Mouse (Mus musculus): Measurements from ENCODE around the gene Veph1.

The Veph1 gene

DNA sequence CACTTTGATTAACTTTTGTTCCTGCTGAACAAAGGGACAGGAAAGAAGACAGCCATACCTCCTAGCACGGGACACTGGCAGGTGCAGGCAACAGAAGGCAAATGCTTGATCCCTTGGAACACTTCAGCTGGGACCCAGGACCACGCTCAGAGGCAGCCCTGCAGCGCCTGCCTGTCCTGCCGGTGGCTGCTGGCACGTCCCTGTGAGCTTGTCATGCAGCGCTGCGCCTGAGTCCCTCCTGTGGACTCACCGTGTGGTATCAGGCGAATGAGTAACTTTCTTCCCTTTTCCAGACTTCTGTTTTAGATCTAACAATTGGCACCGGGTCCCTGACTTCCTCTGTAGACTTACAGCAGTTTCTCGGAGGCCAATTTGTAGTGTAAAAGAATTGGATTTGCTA is at the start of gene Veph1:
TSS of gene Veph1 (minus strand) at position 293 of the 400 bp plus-strand sequence.
- in situ Hi-C loops (cut with MseI, MboI): no loop called here

DNA sequence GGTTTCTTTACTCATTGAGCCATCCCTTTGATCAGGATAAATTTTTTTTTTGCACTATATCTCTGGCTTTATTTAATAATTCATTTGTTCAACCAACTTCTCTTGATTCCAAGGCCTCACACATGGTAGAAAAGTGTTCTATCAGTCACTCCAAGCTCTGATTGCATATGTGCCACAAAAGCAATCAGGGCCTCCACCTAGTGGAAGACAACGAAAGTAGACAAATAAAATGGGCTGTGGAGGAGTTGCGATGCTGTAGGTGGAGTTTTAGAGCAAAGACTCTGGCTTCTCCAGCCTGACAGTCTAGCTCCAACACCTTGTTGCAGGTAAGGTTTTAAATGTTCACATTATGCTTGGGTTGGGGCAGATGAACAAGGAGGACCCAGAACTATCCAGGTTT is 44.1 kb upstream of the Veph1 start:
- in situ Hi-C loops (cut with MseI, MboI): no loop called here

DNA sequence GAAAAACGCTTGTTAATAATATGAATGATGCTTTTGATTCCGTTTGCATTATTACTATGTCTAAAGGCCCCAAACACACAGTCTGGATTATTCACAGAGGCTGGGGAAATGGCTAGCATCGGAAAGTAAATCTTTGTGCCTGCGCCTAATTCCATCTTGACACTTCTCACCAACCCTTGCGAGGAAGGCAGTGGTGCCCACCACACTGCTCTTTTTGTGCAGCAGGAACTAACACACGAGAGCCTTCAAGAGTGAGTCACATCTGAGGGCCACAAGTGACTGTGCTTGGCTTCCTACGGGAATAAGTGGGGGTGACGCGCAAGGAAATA is 35.7 kb upstream of the Veph1 start:
- in situ Hi-C loops (cut with MseI, MboI): no loop called here

DNA sequence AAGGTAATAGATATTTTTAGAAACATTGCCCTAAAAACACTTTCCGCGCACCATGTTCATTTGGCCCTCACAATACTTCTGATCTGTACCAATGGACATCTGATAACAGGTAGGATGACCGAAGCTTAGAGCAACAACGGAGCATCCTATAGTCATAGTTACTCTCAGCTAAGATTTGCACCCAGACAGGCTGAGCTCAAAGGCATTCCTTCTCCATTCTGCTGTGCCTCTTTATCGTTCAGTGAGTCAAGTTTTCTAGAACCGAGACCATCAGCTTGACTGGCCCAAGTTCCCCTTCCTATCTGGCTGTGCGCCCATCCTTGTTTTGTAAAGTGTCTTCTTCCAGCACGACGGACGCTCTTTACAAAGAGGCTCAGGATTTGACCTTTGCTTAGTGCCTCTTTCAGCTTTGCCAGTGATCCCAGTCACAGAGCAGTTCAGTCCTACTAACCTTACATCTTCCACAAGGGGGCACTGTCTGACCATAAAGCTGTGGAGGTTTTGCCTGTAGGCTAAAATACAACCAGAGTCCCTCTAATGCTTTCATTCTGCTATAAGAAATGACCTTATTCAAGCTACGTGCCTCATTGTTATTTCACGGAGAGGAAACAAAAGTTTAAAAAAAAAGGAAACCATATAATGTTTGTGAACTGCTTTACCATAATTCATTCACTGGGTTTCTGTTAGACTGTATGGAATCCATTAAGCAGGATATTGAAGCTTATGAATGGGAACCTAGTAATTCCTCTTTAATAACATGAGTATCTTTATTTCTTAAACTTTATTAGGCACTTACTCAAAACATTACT is 35.2 kb upstream of the Veph1 start:
- in situ Hi-C loops (cut with MseI, MboI): no loop called here

DNA sequence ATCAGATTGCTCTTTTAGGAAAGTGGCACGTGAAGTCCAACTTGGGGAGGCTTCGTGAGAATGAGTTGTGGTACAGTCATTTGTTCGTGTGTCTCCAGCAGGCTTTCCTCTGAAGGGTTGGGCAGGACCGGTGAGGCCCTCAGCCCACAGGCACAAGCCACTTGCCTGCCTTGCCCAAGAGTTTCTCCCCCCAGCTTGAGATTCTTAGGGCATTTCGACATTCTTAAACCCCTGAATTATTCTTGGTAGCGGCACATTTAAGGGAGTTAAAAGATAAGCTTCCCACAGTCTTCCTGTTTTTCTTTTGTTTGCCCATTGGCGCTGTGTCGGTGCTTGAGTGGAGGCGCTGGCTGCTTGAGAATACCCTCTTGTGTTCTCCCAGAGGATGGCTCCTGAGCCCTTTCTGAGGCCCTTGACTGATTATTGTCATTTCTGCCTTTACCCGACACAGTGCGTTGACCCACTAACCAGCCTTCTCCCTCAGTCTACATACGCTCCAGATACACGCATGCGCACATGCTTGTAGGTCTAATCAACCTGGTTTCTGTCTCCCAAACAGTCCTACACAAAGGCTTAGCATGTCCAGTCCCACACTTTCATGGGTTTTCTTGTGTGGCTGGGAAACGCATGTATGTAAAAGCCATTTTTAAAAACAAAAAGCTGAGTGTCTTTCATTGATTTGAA is 34.4 kb upstream of the Veph1 start:
- in situ Hi-C loops (cut with MseI, MboI): no loop called here

DNA sequence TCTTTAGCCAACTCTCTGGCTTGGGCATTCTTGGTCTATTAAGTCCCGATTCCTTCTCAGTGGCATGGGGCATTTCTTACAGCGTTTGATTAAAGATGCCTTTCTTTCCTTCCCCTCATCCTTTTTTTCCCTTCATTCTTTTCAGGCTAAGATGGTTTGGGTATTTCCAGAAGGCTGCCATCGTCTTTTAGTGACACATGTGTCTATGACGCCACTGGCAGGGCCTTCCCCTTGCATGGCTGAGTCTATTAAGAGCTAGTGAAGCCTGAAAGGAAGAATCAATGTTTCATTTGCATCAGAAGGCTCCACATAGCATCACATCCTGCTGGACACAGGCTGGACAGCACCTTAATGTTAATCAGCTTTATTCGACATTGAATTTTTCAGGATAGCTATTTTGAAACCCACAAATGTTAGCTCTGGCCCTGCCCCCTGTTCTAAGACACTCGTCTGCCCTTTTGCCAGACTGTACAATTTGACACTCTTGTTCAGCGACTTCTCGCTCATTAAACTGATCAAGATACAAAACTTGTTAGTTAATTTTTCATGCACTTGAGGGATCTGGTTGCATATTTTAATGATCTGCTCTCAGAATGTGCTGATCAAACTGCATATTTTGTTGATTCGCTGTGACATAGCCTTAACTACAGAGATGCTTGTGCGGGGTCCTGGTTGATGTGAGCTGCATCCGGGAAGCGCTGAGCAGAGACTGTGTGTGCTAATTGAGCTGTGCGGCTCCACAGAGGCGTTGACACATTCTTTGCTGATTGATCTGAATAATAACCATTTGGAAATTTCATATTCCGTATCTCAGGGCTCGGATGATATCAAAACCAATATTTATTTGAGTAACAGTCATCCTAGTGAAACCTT is 29.6 kb upstream of the Veph1 start:
- in situ Hi-C loops (cut with MseI, MboI): no loop called here

DNA sequence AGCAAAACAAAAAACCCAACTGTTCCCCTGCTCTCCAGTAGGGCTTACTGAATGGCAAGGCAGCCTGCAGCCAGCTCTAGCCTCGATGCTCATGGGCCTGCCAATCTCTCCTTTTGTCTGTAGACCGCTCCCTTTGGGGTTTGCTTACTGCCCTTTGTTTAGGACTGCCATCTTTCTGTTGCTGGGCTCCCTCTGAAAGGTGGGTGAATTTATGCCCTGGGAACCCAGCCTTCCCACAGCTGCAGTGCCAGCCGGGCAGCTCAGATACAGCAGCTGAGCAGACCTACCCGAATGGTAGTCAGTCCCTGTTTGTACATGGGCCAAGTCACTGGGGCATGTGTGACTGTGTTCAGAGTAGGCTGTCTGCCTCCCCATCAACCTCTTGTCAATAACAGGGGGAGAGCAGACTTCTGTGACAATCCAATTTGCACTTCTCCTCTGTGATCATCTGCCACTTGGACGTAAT is 28.9 kb upstream of the Veph1 start:
- in situ Hi-C loops (cut with MseI, MboI): no loop called here

DNA sequence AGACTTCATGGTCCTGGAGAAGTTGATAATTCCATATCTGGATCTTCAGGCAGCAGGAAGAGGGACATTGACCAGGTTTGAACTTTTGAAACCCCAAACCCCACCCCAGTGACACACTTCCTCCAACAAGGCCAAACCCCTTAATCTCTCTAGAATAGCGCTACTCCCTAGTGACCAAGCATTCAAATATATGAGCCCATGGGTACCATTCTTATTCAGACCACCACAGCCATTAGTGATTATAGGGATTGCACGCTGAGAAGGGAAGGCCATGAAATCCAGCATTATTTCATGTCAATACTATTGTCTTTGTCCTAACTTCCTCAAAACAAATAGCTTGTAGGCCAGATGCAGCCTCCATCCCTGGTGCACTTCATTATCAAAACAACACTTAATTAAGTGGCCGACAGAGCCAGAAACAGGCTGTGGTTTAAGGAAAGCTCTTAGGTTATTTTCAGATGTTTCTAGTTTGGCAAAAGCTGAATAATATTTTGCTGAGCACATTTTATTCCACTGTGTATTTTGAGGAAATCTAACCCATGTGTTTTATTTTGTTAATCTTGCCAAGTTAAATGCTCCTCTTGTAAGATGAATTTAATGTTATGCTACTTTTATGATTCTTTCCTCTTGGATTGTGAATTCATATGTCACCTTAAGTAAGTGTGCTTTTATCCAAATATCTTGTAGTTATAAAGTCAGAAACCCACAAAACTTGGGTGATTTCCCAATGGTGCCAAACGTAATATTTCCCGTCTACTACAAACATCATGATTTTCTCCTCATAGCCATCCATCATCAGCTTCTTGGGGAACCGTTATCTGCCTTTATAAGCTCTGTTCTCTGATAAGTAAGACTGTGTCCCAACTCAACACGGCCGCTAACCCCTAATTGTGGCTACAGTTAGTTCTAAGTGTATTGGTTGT is 18.4 kb upstream of the Veph1 start:
- in situ Hi-C loops (cut with MseI, MboI): no loop called here

DNA sequence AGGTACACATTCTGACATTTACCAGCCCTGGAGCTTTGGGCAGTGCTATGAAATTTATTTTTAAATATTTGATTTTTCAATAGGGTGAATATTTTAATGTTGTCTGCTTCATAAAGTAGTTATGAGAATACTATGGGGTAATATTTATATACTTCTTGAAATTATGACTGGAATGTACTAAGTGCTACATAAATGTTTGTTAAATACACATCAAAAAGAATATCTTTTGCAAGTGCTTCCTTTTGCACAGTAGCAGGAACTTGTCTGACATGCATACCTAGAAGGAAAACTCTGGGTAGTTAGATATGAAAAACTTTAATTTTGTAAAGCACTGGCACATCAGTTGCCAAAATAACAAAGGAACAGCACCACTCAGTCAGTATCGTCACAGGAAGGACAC is 13.9 kb upstream of the Veph1 start:
- in situ Hi-C loops (cut with MseI, MboI): no loop called here

DNA sequence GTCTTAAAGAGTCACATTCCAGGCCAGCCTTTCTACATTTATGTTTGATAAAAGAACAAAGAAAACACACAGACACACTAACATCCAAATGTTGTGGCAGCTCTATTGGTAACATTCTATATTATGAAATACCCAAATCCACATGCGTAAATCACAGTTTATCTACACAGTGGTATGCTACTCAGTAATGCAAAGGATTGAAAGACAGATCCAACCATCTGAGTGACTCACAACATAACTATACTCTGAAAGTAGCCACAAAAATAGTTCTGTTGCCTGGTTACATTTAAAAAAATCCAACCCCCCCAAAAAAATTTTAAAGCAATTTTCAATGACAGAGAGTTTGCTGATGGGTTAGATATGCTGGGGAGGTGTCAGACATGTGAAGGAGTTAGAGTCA is 12.9 kb upstream of the Veph1 start:
- in situ Hi-C loops (cut with MseI, MboI): no loop called here

DNA sequence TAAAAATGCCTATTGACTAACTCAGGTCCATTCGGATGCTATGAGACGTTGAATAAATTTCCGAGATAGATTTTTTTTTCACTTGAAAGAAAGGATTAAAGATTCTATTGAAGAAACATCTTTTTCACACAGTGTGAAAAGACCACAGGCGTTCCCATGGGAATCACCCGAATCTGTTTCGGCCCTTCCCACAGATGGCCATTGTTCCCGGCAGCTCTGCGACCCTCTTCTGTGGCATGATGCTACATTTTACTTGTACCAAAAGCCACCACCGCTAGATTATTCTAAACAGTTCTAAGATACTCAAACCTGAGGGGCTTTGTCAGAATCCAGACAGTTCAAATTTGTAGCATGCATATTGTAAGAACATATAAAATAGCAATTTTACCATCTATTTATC is 1.4 kb downstream of the Veph1 start:
- in situ Hi-C loops (cut with MseI, MboI): no loop called here

DNA sequence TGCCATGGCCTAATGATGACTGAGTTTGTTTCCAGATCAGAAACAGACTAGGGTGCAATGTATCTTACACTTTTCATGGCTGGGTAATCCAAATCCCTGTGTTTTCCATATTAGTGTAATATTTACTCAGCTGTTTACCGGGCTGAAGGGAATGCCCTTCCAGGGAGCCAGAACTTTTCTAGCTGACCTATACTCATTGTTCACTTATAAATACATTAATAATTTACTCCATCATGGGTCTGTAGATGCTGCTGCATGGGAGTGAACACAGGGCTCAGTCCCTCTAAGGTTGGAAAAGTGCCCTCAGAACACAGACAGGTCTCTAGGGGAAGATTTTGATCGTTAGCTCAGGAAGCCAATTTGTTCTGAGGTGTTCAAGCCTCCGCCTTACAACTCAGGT is 1.9 kb downstream of the Veph1 start:
- in situ Hi-C loops (cut with MseI, MboI): no loop called here

DNA sequence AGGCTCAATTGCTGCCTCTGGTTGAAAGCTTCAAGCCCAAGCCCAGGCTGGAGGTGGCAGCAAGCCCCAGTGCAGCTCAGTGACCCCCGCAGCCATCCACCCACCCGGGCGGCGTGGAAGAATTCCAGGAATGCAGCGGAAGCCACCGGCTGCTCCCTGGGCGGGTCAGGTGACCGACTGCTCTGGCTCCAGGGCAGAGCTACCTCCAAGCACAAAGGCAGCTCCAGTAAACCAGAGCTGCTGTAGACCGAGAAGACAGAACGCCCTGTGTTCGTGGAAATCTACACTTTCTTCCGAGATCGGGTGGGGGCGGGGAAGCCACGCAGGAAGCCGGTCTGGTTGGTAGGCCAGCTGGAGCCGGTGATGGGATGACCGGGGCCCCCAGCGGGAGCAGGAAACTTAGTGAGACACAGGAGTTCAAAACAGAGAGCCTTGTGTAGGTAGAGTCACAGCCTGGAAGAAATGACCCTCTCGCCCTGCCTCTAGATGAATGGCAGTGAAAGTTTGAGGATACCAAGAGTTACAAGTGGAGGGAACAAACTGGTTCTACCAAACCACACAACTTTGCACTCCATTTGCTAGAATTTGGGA is 4.2 kb downstream of the Veph1 start:
- in situ Hi-C loops (cut with MseI, MboI): no loop called here

DNA sequence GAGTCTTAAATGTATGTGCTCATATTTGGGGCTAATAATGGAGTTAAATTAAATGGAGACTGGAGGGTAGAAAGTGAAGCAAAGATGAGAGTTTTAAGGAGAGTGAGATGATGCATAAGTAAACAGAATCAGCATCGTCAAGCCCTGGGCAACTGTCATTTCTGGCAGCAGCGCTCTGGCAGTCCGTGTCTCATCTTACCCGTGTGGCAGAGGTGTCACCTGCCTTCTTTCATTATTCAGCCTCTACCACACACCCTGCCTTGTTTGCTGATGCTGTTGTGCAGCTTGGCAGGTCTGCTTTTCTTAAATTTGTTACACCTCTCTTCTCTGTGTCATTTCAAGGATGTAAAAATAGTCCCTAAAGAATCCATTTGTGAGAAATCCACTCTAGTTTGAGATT is 33.4 kb downstream of the Veph1 start:
- in situ Hi-C loops (cut with MseI, MboI): no loop called here

DNA sequence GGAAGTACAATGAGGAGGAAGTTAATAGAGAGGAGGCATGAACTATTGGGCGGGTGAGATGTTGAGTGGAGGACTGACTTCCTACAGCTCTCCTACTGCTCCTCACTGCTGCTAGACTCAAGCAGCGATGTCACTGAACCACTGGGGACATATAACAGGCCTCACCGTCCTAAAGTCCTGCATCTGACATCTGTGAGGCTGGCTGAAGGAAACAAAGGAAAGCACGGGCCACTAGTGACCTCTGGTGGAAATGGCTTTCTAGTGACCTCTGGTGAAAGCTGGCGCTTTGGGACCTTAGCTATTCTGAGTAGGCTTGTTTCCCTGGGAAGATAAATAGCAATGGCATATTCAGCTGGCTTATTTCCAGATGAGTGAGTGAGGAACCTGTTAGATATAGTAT is 34.3 kb downstream of the Veph1 start:
- in situ Hi-C loops (cut with MseI, MboI): no loop called here

DNA sequence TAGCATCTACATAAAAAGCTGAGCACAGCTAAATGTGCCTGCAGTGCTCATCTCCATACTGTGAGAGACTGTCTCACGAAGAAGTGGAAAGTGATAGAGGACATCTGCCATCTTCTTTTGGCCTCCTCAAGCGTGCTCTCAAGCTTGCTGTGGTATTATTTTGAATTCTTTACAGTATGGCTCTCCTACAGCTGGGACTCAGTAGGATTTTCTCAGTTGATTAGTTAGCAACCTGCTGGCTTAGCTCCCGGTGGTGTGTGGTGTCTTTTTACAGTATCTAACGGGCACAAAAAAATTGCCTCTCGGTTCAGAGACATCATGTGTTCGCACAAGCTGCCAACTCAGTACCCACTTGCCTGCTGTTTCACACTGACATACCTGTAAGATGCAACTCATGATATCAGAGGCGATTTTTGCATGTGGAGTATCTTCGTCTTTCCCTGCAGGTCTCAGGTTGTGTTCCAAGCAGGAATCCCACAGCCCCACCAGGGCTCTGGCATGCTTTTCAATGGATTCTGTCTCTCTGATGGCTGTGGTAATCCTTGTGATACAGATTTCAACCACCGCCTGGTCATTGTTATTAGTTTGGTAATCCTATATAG is 42.0 kb downstream of the Veph1 start:
- in situ Hi-C loops (cut with MseI, MboI): no loop called here

DNA sequence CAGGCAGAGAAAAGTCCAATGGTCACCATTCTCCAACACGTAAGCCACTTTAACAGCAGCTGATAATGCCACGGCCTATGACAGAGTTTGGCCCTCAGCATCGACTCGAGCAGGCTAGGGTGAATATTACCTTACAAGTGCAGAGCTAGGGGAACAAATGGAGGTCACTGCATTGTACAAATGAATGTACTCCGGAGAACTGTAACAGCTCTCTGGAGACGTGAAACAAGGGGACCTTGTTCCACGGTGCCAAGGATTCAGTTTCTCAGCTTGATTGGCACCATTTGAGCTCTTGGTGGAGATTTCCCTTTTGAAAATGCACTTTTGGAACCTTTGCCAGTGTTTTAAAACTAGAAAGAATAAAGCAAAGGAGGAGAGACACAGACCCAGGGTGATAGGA is 44.8 kb downstream of the Veph1 start:
- in situ Hi-C loops (cut with MseI, MboI): no loop called here

DNA sequence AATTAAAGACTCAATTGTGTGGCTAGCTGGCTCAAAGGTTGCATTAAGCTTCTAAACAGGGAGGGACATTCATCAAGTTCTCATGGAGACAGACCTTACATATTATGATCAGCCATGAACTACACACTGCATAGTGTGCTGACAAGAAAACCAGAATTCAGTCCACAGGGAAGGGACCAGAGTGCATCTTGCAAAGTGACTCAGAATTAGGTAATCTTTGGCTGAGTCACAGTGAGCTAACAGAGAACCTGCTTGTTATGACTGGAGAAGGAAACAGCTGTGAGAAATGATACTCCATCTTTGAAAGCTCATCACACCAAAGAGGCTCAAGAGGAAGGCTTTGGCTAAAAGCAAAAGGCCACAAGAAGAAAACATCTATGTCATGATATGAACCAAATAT is 56.2 kb downstream of the Veph1 start:
- in situ Hi-C loops (cut with MseI, MboI): no loop called here

DNA sequence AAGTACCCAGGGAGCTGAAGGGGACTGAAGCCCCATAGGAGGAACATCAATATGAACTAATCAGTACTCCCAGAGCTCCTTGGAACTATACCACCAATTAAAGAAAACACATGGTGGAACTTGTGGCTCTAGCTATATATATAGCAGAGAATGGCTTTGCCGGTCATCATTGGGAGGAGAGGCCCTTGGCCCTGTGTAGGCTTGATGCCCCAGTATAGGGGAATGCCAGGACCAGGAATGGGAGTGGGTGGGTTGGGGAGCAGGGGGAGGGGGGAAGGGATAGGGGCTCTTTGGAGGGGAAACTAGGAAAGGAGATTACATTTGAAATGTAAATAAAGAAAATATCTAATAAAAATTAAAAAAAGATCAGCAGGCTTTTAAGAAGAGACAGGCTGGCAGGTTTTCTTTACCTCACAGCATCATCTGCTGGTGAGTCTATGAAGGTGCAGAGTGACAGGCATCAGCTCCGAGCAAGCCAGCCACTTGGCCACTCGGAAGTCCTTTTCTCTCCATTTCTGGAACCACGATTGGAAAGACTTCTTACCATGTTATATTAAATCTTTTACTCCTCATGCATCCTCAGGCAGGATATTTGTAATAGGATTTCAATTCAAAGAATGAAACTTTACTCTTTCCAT is 60.3 kb downstream of the Veph1 start:
- in situ Hi-C loops (cut with MseI, MboI): loop anchor here in 1 of 2 experiments (10.0 kb wide), 1 partner anchor 232 kb away; no protein-coding TSS in a partner anchor

DNA sequence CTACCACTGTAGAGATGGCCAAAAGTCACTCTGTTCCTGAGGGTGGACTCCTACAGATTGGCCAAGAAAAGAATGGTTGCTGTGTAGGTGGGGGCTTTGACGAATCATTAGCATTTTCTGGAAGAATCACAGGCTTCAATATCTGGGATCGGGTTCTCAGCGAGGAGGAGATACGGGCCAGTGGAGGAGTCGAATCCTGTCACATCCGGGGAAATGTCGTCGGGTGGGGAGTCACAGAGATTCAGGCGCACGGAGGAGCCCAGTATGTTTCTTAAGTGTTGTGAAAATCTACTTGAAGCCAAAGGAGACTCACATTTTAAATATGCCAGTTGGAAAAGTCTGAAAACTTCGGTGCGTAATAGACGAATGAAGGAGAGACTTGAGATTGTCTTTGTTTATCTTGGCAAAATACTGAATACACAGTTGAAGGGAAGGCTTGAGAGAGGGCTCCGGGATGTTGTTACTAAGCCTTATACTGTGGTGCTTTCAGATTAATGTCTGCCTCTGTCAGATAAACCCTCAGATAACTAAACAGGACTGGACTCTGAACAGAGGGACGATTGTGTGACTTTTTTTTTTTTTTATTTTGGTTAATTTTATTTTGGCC is 71.6 kb downstream of the Veph1 start:
- in situ Hi-C loops (cut with MseI, MboI): no loop called here

Data from mouse trophoblast stem cell (cell line).